Mouse (Mus musculus): ENCODE results near the gene Tmem42. TPM values are rescaled to one million over a fixed set of nuclear protein-coding genes. Genes with fewer than 3 reads are reported as not detected.

The Tmem42 gene
- polyA plus RNA-seq, 1 experiment = 2.2 TPM

- H3K36me3 ChIP-seq (ENCODE audit: control insufficient read depth, insufficient read depth, low read length, poor library complexity, severe bottlenecking) = no peaks in the 10 kb centered on the region
- no peaks in the 10 kb centered on the region for H3K27me3 ChIP-seq (ENCODE audit: control insufficient read depth, insufficient read depth, low read length, poor library complexity, severe bottlenecking)
- no peak for TF ChIP-seq CTCF (IDR thresholded peaks at IDR 0.05; ENCODE audit: low read depth, low read length)
- TF ChIP-seq EP300 (IDR thresholded peaks at IDR 0.05; ENCODE audit: insufficient read depth, low read depth, low read length) = no peak
- TF ChIP-seq POLR2A (IDR thresholded peaks at IDR 0.05; ENCODE audit: insufficient read depth, low read length) = no peak
- H3K4me3 ChIP-seq (ENCODE audit: low read depth, low read length) = no peak overlapping the region
- no peaks in the 10 kb centered on the region; the same call in 1 of the 2 replicates for H3K9me3 ChIP-seq (replicated peaks; ENCODE audit: control insufficient read depth, insufficient read depth, low read length, poor library complexity, severe bottlenecking)
- no peak overlapping the region for H3K9ac ChIP-seq (ENCODE audit: low read depth, poor library complexity, severe bottlenecking)
- no peaks in the 10 kb centered on the region for H3K4me1 ChIP-seq (ENCODE audit: control insufficient read depth, insufficient read depth, low read length)
- H3K27ac ChIP-seq (ENCODE audit: insufficient read depth, low read length) = no peak overlapping the region
These were observed 37.7 kb downstream of the Tmem42 start for GRCm38 (mm10) chr9:123058724-123059292.

- TF ChIP-seq POLR2A (IDR thresholded peaks at IDR 0.05; ENCODE audit: insufficient read depth, low read length) (no peak), CTCF (IDR thresholded peaks at IDR 0.05; ENCODE audit: low read depth, low read length) (no peak), EP300 (IDR thresholded peaks at IDR 0.05; ENCODE audit: insufficient read depth, low read depth, low read length) (no peak)
- H3K36me3 ChIP-seq (ENCODE audit: control insufficient read depth, insufficient read depth, low read length, poor library complexity, severe bottlenecking) = no peaks in the 10 kb centered on the region
- H3K4me1 ChIP-seq (ENCODE audit: control insufficient read depth, insufficient read depth, low read length) = no peaks in the 10 kb centered on the region
- no peak overlapping the region for H3K4me3 ChIP-seq (ENCODE audit: low read depth, low read length)
- no peaks in the 10 kb centered on the region for H3K27me3 ChIP-seq (ENCODE audit: control insufficient read depth, insufficient read depth, low read length, poor library complexity, severe bottlenecking)
- no peak overlapping the region for H3K27ac ChIP-seq (ENCODE audit: insufficient read depth, low read length)
- no peak overlapping the region for H3K9ac ChIP-seq (ENCODE audit: low read depth, poor library complexity, severe bottlenecking)
- H3K9me3 ChIP-seq (replicated peaks; ENCODE audit: control insufficient read depth, insufficient read depth, low read length, poor library complexity, severe bottlenecking) = no peaks in the 10 kb centered on the region; the same call in 1 of the 2 replicates
These were observed 39.0 kb downstream of the Tmem42 start for GRCm38 (mm10) chr9:123060172-123060571.

Other genes starting within 250 kb of the Tmem42 start
- 8.0 and 11.0 TPM in 2 replicates for gene Tcaim, start 215.8 kb upstream of the Tmem42 start, polyA plus RNA-seq (2011; ENCODE audit: insufficient read depth, insufficient read length, low read depth, missing spikeins)
- not detected in 2 replicates for gene Gm35549, start 177.3 kb upstream of the Tmem42 start, polyA plus RNA-seq (2011; ENCODE audit: insufficient read depth, insufficient read length, low read depth, missing spikeins)
- 92.4 and 107 TPM in 2 replicates for gene Zfp445, start 155.3 kb upstream of the Tmem42 start, polyA plus RNA-seq (2011; ENCODE audit: insufficient read depth, insufficient read length, low read depth, missing spikeins)
- 3.1 and 3.6 TPM in 2 replicates for gene Zkscan7, start 135.6 kb upstream of the Tmem42 start, polyA plus RNA-seq (2011; ENCODE audit: insufficient read depth, insufficient read length, low read depth, missing spikeins)
- 15.2 and 18.6 TPM in 2 replicates for gene Zfp105, start 98.3 kb upstream of the Tmem42 start, polyA plus RNA-seq (2011; ENCODE audit: insufficient read depth, insufficient read length, low read depth, missing spikeins)
- 19.6 and 22.1 TPM in 2 replicates for gene 1110059G10Rik, start 70.3 kb upstream of the Tmem42 start, polyA plus RNA-seq (2011; ENCODE audit: insufficient read depth, insufficient read length, low read depth, missing spikeins)
- gene Kif15, start 70.3 kb upstream of the Tmem42 start, polyA plus RNA-seq (2011; ENCODE audit: insufficient read depth, insufficient read length, low read depth, missing spikeins) = 192 and 204 TPM in 2 replicates
- not detected in 2 replicates for gene Tgm4, start 13.4 kb downstream of the Tmem42 start, polyA plus RNA-seq (2011; ENCODE audit: insufficient read depth, insufficient read length, low read depth, missing spikeins)
- gene Zdhhc3, start 91.9 kb downstream of the Tmem42 start, polyA plus RNA-seq (2011; ENCODE audit: insufficient read depth, insufficient read length, low read depth, missing spikeins) = 48.2 and 51.2 TPM in 2 replicates
- 74.7 and 75.4 TPM in 2 replicates for gene Exosc7, start 91.9 kb downstream of the Tmem42 start, polyA plus RNA-seq (2011; ENCODE audit: insufficient read depth, insufficient read length, low read depth, missing spikeins)
- gene Clec3b, start 129.6 kb downstream of the Tmem42 start, polyA plus RNA-seq (2011; ENCODE audit: insufficient read depth, insufficient read length, low read depth, missing spikeins) = not detected in 2 replicates
- 37.7 and 40.2 TPM in 2 replicates for gene Cdcp1, start 194.7 kb downstream of the Tmem42 start, polyA plus RNA-seq (2011; ENCODE audit: insufficient read depth, insufficient read length, low read depth, missing spikeins)
- 5.2 and 5.4 TPM in 2 replicates for gene Tmem158, start 239.4 kb downstream of the Tmem42 start, polyA plus RNA-seq (2011; ENCODE audit: insufficient read depth, insufficient read length, low read depth, missing spikeins)

Data from ES-Bruce4 (cell line).